ENCODE assay signal across 9 mouse cellular contexts in genomic region chr2:156652841-156653240, GRCm38 (mm10). TPM values are rescaled to one million over a fixed set of nuclear protein-coding genes. Genes with fewer than 3 reads are reported as not detected.
A peak's percentile ranks its signal among the peaks of the same experiment; 100 is the strongest.
DNase-seq lines count a peak whose midpoint lies in the region; ATAC-seq and TF ChIP-seq lines count a peak whose summit lies in the region.
"Had no signal": no experiment of that assay in that cellular context is flagged by ENCODE, and none has a peak within 500 bp of the region (broad histone marks: within the 10 kb centered on the region; RNA-seq: fewer than 3 reads in every experiment).

No protein-coding gene starts in this region.

- H3K9ac ChIP-seq in heart, embryonic 11.5 days (ENCODE audit: low read depth, low read length): no peak overlapping the region
- H3K9ac ChIP-seq: limb, embryonic 15.5 days had no signal

- no peaks in the 10 kb centered on the region for H3K4me1 ChIP-seq in heart, embryonic 11.5 days (ENCODE audit: control insufficient read depth, insufficient read depth, low read length)
- H3K4me1 ChIP-seq in G1E (ENCODE audit: insufficient read depth, low read depth, low read length): no peaks in the 10 kb centered on the region
- H3K4me1 ChIP-seq: limb, embryonic 15.5 days had no signal

- TF ChIP-seq CTCF in G1E (IDR thresholded peaks at IDR 0.05; ENCODE audit: low read depth, low read length): no peak

- H3K27ac ChIP-seq in heart, embryonic 11.5 days (ENCODE audit: low read depth, low read length): no peak overlapping the region
- H3K27ac ChIP-seq: limb, embryonic 15.5 days had no signal

- peaks cover 33% of the 10 kb centered on the region for H3K27me3 ChIP-seq in heart, embryonic 11.5 days (ENCODE audit: control insufficient read depth, insufficient read depth, low read length)
- no peaks in the 10 kb centered on the region for H3K27me3 ChIP-seq in G1E (ENCODE audit: insufficient read depth, low read length)

- no peaks in the 10 kb centered on the region for H3K9me3 ChIP-seq in heart, embryonic 11.5 days (replicated peaks; ENCODE audit: control insufficient read depth, low read length)
- H3K9me3 ChIP-seq in G1E (replicated peaks): no peaks in the 10 kb centered on the region
- H3K9me3 ChIP-seq: limb, embryonic 15.5 days had no signal

- 5% methylated on average over 8 of the region's 8 CpGs for WGBS in heart, embryonic 11.5 days (ENCODE audit: insufficient replicate concordance)

- H3K4me2 ChIP-seq in heart, embryonic 11.5 days: no peak overlapping the region
- H3K4me2 ChIP-seq: limb, embryonic 15.5 days had no signal

- H3K4me3 ChIP-seq in heart, embryonic 11.5 days (ENCODE audit: low read depth, low read length): no peak overlapping the region
- no peak overlapping the region for H3K4me3 ChIP-seq in G1E (ENCODE audit: low read depth, low read length)
- H3K4me3 ChIP-seq: limb, embryonic 15.5 days had no signal

- H3K36me3 ChIP-seq in heart, embryonic 11.5 days (ENCODE audit: control insufficient read depth, insufficient read depth, low read length): no peaks in the 10 kb centered on the region
- H3K36me3 ChIP-seq in G1E (replicated peaks): no peaks in the 10 kb centered on the region
- H3K36me3 ChIP-seq: limb, embryonic 15.5 days had no signal

- ATAC-seq in heart, embryonic 11.5 days (replicated peaks; ENCODE audit: insufficient number of reproducible peaks, low FRiP score, low TSS enrichment): 0 out of 2 replicates have a peak, but pooled peaks have one; percentile 41
- ATAC-seq in G1E (ENCODE audit: extremely low read depth, insufficient number of reproducible peaks, low FRiP score, poor library complexity, severe bottlenecking): no peak

- DNase-seq in heart, adult 11 months: no peak
- DNase-seq in G1E (ENCODE audit: low spot score): peak; percentile 54
- peak; percentile 66 for DNase-seq in embryo, embryonic 11.5 days (ENCODE audit: low read depth, low spot score)
- peak; percentile 91 to 92 for DNase-seq in kidney, postnatal 4 days
- DNase-seq in ovary, postnatal 36 days (ENCODE audit: low spot score): peak; percentile 72
- DNase-seq in layer of hippocampus, postnatal 14 days (ENCODE audit: low spot score in 2 of 2): no peak
- DNase-seq in frontal cortex, postnatal 14 days (ENCODE audit: low spot score in 2 of 2): no peak

RNA-seq across cellular contexts. Expression of gene Dlgap4, which starts 39.3 kb away (rescaled TPM):
- polyA plus RNA-seq in heart, embryonic 11.5 days (2014; fragmentation: Nextera tagmentation; extraction: Ambion mirVana): 70.5 and 76.3 TPM in 2 replicates
- total RNA-seq in G1E (2014; fragmentation: Nextera tagmentation) (50.7 and 54.8 TPM in 2 replicates), G1E (2017) (15.2 and 15.7 TPM in 2 replicates)
- polyA plus RNA-seq in G1E (2012): 62.5 and 113 TPM in 2 replicates
- total RNA-seq in layer of hippocampus, postnatal 14 days (2021): 100 to 1,000 TPM; 194 TPM

Comparison
In these comparisons a context has a peak if more than half of its experiments do, and no peak if none do; other contexts are left out.
1. DNase-seq: peak in G1E (single experiment), embryo, embryonic 11.5 days (single experiment), kidney, postnatal 4 days (2 of 2) and ovary, postnatal 36 days (single experiment); none in heart, adult 11 months (single experiment), layer of hippocampus, postnatal 14 days (0 of 2) and frontal cortex, postnatal 14 days (0 of 2).